Mouse (Mus musculus) right cerebral cortex, postnatal 10 days (tissue): Measurements from ENCODE around the gene Spon2.

Experiments used
- DNase-seq, 2 experiments: peaks; one replicate each; pipeline ENCODE4 v3.0.0; 2021; ENCODE audit warnings: low spot score in 2 of 2

Gene Spon2

DNA sequence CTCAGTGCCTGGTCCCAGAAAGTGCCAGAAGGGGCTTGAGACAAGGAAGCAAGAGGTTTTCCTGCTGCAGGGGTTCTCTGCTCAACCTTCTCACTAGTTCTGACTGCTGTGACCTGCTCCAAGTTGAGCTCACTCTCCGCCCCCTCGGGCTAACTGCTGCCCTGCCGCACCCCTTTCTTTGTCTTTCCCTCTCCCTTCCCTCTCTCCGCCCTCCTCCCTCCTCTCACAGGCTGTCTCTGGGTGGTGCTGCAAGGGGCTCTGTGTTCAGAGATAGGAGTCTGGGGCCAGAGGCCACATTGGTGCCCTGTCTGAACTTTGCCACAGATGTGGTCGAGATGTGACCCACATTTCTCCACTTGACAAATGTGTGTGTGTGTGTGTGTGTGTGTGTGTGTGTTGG is at the start of gene Spon2:
Gene Spon2 (minus strand): TSS at position 375 of the 400 bp plus-strand sequence.
- DNase-seq = no peak

DNA sequence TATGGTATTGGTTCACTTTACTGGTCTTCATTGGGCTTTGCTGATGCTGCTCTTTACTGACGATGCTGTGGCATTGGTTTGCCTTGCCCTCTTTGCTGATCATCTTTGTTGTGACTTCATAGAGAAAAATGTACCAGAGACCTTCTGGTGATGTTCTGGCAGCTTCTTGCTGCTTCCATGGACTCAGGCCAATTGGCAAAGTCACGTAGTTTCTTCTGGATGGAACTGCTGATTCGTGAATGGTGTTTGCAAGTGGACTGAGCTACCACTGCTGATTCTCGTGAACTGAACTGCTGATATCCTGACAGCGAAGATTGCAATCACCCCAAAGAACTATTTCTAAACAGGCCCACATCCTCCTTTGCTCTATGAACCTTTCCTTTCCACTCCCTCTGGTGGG is 36.2 kb upstream of the Spon2 start:
- DNase-seq = no peak

DNA sequence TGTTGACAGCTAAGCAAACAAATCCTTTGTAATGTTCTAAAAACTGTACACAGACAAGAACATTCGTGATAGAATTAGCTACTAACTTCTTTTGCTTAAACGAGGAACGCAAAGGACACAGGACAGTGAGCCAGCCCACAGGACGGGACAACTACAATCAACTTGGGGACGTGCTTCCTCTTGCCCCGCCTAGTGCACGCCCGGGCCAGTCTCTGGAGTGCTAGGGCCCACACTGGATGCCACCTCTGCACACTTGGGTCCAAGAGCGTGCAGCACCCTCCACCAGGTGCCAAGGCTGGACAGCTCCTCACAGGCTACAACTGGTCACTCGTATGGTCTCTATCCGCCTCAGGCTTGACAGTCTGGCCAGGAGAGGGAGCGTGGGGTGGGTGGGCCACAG is 29.9 kb upstream of the Spon2 start:
- DNase-seq = no peak

DNA sequence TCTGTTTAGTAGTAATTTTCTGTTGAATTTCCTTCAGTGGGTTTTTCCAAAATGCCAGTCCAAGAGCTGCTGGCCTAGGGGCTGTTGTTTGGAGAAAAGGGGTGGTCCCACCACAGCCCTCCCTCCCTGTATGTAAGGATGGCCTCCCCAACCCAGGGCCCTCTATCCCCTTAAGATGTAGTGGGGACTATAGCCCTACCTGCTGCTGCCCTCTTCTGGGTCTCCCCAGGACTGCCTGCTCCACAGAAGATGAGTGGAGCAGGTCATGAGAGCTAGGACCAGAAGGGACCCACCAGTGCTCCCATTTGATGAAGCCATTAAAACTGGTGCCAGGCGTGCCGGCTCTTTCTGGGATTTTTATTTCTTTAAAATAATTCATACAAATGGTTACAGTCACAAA is 29.1 kb upstream of the Spon2 start:
- DNase-seq = no peak

DNA sequence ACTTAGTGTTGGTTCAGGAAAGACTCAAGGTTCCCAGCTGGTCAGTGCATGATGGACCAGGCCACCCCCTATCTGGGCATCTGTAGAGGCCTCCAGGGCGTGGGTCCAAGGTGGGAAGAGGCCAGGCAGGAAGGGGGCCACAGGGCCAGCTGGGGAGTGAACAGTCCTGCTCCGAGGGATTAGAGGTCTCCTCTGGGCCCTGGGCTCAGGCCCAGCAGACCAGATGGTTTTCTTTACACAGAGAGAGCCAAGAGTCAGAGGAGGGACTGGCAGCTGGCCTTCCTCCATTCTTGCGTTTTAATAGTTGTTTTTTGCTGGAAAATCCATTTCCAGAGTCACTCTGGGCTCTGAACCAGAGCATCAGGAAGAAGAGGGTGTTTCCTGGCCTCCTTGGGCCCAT is 27.4 kb upstream of the Spon2 start:
- peak; percentile 78 to 82 for DNase-seq

DNA sequence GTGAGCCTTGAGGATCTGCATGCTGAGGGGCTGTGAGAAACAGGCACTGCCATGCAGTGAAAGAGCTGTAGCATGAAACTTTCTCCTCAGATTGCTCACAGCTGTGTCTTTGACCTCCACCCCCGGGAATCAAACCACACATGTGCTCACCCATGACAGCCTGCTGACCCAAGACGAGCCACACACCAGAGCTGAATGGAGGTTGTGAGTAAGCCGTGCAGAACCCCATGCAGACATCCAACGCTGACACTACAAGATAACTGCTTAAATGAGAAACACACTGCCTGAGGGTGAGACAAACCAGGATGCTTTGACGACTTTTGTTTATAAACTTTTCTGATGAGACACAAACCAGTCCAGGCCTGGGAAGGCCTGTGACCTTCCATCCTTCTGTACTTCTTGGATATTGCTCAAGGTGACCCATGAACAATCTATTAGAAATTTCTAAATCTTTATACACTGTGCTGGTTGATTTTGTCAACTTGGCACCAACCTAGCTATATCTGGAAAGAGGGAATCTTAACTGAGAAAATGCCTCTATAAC is 26.2 kb upstream of the Spon2 start:
- no peak for DNase-seq

DNA sequence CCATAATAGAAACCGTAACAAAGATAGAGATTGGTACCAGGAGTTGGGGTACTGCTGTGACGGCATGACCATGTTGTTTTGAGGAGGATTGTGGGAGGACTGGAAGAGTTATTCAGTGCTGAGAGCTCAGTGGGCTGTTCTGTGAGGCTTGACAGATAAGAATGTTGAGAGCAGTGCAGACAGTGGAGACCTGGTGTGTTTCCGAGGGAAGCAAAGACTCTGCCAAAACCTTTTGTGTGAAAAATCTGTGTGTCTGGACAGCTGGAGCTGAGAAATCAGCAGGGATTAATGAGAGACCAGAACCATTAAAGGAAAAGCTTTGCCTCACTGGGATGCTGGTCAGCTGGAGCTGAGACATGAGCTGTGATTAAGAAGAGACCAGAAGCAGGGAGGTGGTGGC is 21.7 kb upstream of the Spon2 start:
- no peak for DNase-seq

DNA sequence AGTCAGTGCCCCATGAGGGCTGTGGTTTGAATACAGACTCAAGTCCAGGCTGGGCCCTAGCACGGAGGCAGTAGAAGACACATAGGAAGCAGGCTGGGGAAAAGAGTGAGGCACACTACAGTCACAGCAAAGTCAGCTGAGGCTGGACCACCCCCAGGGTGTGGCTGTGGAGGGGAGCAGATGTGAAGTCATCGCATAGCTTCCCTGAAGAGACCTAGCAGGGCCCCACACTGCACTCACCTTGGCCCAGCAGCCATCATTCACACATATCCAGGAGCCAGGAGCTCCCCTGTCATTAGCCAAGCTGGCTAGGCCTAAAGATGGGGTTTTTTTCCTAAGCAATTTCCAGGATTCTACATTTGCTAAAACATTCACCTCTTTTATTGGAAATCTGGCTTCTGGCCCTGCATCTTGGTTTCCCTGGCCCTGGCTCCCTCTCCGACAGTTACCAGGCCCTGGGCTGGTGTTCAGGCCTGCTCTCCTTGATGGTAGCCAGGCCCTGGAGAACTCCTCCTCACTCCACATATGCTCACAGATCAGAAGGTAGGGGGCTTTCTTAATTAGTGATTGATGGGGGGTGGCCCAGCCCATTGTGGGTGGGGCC is 21.0 kb upstream of the Spon2 start:
- no peak for DNase-seq

DNA sequence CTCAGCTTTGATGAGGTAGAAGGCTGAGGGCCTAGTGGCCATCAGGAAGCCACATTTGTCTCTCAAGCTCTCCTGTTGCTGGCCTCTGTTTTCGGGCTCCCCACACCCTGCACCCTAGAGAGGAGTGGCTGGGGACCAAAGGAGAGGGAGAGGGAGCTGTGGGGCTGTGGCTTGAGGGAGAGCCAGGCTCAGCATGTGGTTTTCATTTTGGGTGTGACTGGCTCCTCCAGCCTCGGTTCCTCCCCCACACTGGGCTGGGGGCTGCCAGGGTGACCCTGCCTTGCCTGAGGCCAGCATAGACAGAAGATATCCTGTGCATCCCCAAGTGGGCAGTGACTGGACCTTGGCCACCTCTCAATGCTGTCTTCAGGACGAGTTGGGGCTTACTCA is 20.0 kb upstream of the Spon2 start:
- no peak for DNase-seq

DNA sequence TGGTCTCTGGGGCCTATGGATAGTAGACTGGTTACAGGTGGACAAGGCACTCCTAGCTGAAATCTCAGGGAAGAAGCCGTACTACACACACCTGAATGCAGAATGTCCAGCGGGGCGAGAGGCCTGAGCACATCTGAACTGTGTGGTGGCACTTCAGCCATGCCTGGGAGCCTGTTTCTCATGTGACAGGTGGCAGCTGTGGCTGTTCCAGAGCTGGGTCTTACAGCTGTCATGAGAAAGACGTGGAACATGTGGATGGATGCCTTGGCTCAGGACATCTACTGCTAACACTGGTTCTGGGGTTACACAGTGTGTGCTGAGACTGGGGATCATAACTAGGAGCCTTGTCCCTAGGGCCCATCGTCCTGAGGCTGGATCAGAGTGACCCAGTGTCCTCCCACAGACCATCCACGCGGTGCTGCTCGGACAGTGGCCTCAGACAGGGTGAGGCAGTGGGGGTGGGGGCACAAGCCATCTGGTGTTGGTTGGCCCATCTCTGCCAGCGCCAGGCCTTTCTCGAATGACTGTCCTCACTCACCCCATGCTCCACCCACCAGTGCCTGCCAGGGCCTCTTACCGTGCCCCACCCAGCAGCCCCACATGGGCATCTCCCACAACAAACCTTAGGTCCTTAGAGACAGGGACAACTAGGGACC is 19.5 kb upstream of the Spon2 start:
- DNase-seq = no peak

DNA sequence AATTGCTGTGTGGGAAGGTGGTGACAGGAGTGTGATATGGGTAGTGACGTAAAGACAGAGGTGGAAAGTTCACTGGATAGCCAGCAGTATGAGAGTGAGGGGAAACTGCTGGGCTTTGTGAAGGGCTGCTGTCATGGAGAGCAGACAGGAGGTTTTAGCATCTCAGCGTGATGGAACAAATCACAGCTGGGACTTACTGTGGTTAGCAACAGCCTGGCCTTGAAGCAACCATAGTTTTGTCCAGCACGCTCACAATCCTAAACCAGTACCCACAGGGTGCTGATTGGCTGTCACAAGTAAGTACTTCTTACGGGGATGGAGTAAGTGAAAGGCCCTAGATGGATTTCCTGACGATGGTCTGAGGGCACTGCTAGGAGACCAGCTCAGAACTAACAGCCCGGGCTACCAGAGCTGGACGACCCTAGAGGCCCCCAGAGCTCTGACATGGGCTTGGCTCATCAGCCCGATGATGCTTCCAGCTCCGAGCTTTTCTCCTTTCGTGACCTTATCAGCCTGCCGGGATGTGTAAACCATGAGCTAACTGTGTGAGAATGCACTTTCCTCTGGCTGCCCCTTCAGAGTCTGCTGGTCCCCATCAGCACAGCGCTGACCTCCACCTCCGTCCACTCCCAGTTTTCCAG is 16.3 kb upstream of the Spon2 start:
- DNase-seq = no peak

DNA sequence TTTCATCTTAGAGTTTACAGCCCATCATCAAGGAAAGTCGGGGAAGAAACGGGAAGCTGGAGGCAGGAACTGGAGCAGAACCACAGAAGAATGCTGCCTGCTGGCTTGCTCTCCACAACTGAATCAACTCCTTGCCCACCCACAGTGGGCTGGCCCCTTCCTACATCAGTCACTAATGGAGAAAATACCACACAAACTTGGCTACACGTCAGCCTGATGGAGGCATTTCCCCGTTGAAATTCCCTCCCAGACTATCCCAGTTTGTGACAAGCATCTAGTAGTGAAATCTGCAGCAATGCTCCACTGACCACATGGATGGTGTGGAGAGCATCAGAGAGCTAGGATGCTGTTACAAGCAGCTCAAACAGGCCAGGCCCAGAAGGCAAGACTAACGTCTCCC is 14.5 kb upstream of the Spon2 start:
- DNase-seq = no peak

DNA sequence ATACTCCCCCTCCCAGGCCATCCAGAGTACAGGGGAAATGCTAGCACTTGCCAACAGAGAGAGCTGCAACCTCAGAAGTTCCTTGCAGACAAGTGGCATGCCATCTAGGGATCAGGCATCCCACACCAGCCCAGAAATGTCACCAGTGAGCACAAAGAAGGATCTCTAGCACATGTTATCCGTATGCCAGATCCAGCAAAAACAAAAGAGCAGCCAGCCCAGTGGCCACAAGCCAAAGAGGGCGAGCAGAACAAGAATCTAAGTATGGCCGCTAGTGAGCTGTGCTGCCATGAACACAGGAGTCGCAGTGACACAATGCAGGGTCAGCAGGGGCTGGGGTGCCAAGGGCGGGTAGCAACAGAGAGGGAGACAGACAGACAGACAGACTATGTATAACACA is 12.0 kb upstream of the Spon2 start:
- no peak for DNase-seq

DNA sequence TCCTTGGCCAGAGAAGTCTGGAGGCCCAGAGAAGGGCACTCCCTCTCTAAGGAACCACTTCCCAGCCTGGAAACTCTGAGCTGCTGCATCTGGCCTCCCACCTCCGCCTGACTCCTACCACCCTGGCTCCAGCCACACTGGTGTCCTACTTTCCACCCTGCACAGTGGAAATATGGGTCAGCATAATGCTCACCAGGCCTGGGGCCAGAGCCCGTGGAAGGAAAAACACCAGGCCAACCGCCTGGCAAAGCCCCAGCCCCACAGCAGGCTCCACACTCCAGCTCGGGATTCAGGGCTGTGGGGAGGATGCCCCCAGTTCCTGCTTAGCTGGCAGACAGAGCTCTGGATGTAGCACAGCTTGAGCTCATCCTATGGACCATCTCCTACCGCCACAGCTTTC is 10.2 kb upstream of the Spon2 start:
- DNase-seq = peak; percentile 66 to 75

DNA sequence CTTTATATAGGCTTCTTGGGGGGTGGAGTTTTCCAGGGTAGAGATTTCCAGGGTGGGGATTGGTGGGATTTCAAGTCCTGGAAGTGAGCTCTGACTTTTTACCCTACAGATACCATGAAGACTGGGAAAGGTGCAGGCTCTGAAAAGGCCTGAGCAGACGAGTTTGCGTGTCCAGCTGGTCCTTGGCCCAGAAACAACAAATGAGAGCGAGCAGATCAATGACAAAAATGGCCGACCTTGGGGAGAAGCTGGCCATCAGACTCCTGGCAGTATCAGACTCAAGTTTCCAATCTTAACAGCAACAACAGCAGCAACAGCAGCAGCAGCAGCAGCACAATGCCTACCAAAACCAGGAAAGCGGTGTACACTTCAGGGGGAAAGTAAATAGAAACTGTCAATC is 7.4 kb upstream of the Spon2 start:
- DNase-seq = no peak

DNA sequence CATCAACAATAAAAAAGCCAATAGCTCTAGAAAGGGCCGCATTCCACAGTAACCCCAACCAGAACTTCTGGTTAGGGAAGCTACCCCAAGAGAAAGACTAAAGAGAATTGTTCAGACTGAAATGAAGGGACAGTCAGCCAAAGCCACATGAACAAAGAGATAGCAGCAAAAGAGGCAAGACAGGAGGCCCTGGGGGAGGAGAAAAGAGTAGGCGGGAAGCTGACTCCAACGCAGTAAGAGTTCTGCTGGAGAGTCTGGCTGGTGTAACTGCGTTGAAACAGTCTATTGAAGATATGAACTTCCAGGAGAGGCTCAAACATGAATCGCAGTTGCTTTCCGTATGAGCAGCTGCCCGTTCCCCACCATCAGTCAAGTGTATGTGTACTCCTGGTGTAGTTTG is 6.2 kb upstream of the Spon2 start:
- DNase-seq = no peak

DNA sequence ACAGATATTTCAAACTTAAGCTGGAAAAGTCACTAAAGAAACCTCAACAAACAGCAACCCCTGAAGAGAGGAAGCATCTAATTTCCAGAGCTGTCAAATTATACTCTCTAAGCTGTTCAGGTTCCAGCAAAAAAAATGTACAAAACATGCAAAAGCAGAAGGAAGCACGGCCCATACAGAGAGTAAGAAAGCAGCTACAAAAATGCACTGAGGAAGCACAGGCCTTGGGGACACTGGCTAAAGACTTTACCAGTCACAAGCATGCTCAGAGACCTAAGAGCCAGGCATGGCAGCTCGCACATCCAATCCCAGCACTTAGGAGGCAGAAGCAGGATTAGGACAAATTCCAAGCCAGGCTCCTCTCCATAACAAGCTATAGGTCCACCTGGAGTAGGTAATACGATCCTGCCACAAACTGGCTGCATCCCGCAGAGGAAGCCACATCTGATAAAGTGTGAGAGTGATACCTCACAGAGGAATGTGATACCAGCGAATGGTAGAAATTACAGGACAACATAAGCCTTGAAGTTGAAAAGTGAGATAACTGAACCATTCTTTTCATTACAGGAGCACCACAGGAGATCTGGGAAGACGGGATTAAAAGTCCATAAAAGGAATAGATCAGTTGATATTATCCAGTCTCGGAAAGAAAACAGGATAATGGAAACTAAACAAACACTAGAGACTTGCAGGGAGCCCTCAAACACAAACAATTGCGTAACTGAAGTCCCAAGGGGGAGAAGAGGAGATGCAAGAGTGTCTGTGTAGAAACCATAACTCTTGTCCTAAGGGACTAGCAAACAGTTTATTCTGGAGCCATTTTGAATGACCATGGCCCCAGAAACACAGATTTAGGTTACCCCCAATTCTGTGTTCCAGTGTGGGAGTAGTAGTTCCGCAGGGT is 4.8 kb upstream of the Spon2 start:
- no peak for DNase-seq

DNA sequence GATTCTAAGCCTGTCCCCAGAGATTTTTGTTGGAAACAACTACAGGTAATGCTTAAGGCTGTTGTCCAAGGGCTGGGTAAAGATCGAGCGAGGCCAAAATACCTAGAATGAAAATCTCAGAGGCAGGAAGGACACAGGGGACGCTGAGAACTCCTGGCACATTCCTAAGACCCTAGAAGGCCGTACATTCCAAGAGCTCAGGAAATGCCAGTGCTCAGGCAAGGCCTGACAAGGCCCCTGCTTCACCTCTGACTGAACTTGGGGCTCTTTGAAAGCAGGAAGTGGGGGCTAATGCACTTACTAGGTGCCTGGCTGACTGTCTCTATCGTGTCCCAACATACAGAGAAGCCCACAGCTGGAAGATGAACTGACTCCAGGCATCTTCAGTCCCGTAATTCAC is 4.1 kb upstream of the Spon2 start:
- no peak for DNase-seq

DNA sequence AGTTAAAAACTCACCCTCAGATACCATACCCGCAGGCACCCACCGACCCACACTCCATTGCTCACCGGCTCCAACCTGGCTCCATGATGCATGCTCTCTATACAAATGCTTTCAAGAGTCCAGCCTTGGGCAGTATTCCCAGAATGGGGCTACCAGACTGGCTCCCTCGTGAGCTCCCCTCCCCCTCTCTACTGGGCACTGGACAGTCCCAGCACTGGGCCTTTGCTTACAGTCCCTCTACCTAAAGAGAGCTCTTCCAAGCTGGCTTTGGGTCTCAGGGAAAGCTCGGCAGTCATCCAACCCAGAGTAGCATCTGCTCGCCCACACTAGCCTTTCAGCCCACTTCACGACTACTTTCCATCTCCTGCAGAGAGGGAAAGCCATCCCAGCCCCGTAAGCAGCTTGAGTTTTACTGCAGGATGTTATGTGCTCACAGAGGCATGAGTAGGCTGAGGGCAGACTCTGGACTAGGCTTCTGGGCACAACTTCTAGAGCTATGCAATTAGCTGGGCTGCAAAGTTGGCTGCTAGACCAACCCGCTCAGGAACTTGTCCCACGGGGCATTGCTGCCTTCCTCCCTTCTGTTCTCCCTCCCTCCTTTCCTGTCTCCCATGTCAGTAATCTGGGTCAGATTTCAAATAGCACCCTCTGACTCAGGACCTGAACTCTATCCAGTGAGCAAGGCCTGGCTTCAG is 2.2 kb upstream of the Spon2 start:
- peak; percentile 72 to 76 for DNase-seq

DNA sequence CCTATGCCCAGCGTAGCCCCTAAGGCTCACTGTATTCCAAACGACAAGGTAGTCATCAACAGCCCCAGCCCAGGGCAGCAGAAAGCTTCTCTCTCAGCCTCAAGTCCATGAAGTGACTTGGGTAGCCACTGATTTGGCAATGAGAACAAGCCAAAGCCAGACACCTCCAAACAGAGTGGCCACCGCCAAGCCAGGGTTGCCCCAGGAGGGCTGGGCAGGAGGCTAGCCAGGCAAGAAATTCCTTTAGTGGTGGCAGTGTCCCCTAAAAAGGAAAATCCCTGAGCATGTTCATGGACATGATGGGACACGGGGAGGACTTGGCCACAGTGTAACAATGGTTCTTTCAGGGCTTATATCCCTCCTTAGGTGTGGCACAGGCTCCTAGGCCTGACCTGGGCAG is 1.6 kb upstream of the Spon2 start:
- DNase-seq = no peak

DNA sequence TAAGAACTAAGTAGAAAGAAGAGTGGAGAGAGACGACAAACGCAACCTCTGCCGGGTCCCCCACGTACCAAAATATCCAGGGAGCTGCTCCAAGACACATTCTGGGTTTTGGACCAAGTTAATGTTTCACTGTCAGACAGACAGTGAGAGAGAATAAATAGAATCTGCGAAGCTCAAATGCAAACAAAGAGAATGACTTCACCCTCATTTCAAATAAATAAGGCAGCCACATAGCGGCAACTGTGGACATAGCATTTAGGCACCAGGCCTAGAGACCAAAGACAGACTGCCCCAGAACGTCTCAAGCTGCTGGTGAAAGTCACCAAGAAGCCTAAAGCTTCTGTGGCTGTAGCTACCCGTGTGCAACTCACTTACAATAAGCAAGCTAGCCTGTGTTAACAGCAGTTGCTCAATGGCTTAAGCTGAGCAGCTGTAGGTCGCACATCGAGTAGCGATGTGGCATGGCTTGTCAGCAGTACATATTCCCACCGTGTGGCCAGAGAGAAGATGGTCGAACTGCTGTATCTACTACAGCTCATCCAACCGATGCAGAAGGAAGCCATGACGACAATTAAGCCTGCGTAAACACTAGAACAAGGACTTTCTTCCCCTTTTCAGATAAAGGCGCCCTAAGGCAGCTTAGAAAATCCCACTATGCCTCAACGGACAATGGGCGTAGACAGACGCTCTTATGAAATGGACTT is 643 bp upstream of the Spon2 start:
- no peak for DNase-seq
